Mouse (Mus musculus) frontal cortex, postnatal 36 days (tissue): ENCODE results near the gene Ddx17.

Experiments used
- DNase-seq, 2 experiments: peaks; one replicate each; pipeline ENCODE4 v3.0.0; 2022; ENCODE audit warnings: low spot score in 2 of 2

Ddx17 gene

DNA sequence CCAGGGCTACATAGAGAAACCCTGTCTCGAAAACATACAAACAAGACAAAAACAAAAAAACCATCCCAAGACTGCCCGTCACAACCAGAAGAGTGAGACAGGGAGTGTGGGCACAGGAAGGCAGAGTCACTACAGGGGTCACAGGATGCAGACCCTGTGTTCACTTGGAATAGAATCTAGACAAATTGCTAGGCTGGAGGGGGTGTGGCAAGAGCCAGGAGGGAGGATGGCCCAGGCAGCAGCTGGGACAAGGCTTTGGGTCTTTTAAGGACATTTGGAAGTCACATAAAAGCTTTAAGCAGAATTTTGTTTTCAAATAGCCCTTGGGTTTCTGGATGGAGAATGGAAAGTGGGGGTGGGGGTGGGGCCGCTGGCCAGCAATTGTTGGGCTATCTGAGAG, 28.0 kb downstream of the Ddx17 start:
- DNase-seq = no peak

DNA sequence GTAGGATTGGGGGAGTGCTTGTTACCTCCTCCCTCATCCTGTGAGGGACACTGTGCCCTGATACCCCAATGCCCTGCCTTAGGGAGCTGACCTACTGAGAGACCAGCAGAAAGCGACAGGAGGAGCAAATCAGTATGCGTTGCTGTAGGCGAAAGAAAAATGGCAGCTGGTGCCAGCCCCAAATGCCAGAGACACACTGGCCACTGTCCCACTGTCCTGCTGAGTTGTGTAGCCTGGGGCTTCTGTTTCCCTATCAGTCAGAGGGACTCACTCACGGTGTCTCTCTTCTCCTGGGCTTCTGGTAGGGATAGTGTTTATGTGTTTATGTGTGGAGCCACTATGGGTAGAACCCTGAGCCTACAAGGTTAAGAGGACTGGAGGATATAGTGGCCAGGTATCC, 28.8 kb downstream of the Ddx17 start:
- no peak for DNase-seq

DNA sequence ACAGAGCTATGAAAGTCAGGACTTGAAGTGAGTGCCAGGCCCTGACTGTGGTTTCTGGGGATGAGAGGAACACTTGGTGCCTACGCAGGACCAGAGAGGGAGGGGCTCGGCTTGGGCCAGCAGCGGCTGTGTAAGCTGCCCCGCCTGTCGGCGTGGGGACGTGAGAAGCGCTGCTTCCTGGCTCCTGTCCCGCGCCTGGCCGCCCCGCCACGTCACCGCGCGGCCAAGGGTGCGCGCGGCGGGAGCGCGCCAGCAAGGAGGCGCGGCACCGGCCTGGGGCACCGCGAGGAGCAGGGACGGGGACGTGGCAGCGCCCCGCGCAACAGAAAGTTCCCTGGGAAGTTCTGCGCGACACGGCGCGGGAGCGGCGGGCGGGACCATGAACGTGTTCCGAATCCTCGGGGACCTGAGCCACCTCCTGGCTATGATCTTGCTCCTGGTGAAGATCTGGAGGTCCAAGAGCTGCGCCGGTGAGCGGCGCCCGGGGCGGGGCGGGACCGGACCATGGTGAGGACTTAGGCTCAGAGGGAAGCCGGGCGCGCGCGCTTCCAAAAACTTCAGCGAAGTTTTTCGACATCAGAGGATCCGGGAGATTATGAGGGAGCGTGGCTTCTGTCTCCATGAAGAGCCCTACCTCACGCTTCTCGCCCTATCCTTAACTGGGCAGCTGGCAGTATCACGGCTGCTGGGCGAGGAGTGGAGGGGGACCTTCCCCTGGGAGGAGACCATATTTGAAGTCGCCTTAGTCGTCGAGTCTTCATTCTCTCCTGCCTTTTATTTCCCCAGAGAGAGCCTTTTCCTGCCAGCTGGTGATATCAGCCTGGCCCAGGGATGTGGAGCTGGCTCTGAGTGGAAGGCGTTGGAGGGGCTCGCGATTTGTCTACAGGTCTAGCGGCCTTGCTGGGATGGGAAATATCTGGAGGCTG, 30.1 kb downstream of the Ddx17 start, which contains the start of gene Kdelr3:
Gene Kdelr3, plus strand, starts transcription at position 241 of the 926 bp plus-strand sequence.
- no peak for DNase-seq

DNA sequence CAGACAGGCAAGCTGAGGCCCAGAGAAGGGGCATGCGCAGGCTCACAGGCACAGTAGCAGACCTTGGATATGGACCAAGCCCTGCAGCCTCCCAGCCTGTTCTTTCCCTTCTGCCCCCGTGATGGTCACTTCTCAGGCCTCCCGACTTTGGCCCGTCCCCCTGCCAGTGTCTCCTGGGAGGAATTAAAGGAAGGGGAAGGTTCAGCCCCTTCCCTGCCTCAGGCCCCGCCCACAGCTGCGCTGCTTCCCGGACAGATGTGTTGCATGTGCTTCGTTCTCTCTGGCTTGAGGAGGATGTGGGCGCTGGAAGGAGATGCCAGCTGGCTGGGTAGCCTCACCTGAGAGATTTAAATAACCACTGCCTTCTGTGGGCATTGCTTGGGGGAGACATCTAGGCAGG, 32.6 kb downstream of the Ddx17 start:
- no peak for DNase-seq

DNA sequence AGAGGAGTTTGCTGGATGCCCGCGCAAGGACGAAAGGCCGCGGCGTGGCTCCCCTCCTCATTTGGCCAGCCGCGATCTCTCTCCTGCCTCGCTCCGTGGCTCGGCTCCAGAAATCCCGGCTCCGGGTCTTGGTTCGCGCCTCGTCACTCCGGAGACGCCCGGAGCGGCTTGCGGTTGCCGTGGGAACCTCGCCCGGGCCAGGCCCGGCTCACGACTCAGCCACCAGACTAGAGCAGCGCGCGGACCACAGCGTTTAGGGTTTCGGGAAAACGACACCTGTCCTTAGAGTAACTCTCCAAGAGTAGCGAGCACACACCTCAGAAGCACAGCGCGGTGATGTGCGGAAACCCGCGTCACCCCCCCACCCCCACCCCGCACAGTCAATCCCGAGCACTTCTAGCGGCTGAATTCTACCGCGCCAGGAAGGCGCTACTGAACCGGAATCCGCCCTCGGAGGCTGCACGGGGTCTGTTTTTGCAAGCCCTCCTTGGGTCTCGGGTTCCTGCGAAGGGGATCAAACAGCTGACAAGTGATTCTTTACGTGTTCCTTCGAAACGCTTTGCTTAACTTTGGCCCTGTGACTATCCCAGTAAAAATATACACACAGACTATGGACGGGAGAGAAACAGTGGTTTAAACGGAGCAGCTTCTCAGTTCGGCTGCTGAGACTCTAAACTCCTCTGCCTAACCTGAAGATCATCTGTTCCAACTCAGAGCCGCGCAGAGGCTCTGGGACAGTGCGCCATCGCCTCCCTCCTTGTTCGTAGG, 34.8 kb downstream of the Ddx17 start:
- peak; percentile 77 to 90 for DNase-seq

DNA sequence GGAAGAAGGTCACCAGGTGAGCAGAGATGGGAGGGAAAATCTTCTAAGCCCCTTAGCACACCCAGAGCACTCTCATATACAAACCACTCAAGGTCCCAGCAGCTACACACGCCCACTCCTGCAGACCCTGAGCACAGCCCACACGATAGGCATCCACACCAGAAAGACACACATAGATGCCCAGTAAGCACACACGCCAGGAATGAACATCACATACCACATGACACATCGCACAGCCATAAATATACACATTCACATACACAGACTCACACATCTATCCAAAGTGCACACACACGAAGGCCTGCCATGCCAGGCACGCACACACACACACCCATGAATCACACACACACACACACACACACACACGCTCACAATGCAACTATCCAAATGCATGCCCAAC, 36.1 kb downstream of the Ddx17 start:
- no peak for DNase-seq

DNA sequence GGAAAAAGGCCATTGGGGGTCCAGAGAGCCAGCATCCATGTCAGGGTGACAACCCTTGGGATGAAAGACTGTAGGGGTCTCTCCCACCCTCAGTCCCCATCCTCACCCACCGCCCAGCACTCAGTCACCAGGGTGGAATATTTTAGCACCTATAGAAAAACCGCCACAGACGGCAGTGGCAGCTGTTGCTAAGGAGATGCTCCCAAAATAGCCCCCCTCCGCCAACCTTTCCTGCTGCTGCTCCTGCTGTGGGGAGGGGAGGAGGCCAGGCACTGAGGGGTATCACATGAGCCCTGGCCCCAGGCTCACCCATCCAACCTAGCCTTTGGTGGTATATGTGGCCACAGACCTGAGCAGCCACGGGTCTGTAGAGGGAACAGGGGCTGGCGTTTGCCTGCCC, 36.5 kb downstream of the Ddx17 start:
- DNase-seq = peak; percentile 69 to 82

DNA sequence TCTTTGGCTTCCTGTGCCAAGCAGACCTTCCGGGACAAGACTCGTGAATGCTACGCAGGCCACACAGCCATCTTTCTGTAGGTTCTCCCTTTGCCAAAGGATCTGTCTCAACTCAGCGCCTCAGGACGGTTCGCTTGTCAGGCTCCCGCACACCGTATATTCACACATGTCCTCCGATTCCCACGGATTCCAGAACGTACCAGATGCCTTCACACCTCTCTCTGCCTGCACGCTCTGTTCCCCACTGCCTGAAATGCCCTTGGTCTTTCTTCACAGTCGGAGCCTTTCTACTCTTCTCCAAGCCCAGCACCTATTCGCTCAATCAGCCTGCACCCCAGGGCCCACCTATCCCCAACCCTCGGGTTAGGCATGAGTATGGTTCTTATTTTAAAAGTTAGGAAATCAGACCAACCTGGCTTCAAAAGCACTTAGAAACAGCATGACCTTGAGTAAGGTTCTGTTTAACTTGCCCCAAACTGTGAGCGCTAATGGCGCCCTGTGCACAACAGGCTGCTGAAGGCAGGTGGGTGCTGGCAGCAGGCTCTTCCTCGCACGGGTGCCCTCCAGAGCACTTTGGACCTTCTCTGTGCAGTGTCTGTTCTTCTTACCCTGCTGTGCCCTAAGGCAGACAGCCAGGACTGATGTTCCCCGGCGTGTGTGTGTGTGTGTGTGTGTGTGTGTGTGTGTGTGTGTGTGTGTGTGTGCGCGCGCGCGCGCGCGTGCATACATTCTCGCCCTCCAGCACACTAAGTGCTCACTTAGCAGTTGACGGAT, 39.3 kb downstream of the Ddx17 start:
- DNase-seq = peak; percentile 49 to 69

DNA sequence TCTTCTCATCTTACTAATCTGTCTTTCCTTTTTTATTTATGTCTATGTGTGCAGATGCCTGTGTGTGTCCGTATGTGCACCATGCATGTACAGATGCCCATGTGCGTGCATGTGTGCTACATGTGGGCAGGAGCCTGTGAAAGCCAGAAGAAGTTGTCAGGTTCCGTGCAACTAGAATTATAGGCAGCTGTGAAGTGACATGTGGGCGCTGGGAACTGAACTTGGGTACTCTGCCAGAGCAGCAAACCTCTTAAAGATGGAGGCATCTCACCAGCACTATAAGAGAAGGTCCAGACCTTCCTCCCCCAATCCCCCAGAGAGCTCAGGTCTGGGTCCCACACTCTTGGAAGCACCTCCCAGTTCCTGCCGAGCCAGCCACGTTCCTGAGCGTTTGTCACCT, 40.1 kb downstream of the Ddx17 start:
- no peak for DNase-seq

DNA sequence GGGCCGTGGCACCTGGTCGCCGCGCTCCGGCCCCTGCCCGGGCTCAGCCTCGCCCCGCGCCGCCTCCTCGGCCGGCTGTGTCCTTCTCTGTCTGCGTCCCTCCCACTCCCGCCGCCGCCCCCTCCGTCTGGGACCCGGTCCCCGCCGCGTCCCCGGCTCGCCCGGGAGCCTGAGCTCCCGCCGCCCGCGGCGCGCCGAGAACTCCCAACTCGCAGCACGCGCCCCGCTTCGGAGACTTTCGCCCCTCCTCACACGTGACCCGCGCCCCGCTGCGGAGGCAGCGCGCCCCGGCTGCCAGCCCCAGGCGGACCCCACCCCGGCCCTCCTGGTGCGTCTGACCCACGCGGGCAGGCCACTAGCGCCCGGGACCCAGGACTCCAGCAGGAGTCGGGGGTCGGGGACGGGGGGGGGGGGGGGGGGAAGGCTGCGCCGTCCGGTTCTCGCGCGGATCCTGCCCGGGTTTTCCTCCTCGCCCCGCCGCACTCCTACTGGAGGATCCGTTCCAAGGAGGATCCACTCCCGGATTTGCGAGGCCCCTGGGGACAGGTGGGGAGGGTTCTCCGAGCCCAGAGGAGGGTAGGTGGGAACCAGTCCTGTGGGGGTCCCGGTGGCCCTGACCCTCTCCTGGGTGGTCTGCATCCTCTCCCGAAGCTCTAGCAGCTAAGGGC, 40.8 kb downstream of the Ddx17 start:
- peak; percentile 72 to 78 for DNase-seq

DNA sequence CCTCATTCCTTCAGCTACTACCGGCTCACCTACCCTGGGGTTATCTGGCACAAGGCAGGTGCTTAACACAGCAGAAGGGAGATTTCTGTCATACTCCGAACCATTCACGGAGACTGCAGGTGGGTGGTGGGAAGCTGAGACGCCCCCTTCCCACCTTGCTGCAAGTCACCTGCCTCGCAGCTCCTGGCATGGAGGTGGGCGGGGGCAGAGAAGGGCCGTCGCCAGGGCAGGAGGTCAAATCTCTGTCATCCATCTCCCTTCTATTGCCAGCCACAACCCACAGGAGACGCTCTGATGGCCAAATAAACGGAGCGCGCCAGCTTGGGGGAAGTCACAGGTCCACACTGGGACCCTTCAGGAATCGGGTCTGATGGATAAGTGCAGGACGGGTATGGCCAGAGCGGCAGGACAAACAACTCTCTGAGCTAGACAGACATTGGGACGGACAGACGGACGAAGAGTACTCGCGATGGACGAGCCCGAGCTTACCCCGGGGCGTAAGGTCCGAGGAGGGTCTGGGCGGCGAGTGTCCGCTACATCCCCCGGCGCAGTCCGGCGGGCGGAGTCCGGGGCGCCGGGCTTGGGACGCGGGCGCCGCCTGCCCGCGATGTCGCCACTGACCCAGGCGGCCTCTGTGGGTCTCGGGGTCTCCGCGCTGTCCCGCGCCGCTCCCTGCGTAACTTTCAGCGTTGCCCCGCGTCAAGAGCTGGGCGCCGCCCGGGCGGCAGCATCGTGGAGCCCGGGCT, 41.7 kb downstream of the Ddx17 start, which contains the start of gene Kcnj4:
Gene Kcnj4, minus strand, starts transcription at position 535 of the 746 bp plus-strand sequence.
- DNase-seq = no peak

DNA sequence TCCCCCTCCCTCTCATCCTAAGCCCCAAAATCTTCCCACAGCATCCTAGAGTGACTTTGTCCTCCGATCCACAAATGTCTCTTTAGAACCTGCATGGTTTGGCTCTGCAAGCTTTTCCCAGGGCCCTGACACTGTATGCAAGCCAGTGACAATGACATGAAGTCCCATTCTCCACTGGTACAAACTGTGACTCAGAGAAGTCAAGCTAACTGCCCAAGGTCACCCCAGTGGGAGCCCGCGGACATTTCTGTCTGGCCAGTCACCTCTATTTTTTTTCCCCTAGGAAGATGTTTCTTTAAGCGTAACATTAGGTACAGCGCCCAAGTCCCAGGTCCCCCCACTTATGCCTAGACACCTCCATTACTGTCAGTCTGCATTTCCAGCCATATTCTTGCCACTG, 43.1 kb downstream of the Ddx17 start:
- DNase-seq = no peak

DNA sequence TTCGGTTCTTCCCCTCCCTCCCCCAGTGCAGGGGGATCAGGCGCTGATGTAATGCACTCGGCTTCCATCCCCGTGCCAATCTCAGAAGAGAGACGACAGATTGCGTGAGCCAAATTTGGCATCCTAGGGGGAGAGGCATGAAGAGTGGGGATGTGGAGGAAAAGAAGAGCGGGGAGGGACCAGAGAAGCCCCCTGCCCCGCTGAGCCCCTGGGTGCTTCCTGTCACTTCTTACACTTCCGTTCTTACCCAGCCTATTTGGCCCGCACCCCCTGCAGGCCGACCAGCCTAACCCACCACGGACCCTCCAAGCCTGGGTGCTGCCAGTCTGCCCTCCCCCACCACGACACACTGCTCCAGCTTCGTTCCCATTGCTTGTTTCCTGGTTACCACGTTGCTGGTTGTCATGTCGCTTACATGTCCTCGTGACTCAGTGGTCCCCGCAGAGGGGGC, 43.6 kb downstream of the Ddx17 start:
- DNase-seq = peak; percentile 73 to 80

DNA sequence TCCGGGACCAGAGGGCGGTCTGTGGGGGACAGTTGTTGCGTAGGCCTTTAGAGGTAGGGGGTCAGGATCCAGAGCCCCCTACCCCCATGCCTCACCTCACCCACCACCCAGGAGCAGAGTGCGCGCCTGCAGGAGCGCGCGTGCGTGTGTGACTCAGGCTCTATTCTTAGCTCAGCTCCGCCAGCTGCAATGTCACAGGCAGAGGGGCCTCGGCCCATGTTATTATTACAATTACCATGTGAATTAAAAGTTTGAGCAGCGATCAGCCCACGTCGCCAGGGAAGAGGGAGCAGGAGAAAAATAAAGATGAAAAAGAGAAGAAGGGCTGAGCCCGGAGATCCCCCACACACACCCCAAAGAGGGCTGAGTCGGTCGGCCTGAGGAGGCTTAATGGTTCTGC, 46.4 kb downstream of the Ddx17 start:
- DNase-seq = no peak

DNA sequence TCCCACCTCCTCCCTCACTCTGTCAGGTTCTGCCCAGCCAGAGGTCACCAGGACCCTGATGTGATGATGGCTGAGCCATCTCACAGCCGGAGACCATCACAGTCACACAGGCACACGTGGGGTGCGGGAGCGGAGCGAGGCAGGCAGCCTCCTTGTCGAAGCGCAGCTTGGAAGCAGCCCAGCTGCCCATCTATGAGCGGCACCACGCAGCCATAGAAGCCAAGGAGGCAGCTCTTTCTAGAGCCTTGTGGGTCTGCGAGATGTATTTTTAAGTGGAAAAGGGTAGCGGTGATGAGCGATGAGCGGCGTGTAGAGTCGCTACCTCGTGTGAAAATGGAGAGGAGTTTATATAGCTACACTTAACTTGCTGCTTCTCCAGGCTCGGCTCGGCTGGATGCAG, 53.0 kb downstream of the Ddx17 start:
- DNase-seq = peak in 1 of 2 experiments; percentile 75

DNA sequence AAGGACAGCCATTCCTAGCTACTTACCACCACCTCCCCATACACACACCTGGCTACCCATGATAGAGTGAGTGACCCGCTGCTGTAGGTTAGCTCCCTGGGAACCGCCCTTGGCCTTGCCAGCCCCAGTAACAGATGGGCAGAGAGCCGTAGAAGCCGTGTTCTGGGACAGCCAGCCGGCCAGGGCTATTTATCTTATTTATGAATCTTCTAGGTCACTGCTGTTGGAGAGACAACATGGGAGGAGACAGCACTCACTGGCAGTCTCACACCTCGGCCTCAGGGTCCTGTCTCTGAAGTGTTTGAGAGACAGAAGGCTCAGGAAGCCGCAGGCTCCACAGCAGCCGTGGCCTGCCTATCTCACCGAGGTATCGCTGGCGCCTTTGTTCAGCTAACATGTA, 57.1 kb downstream of the Ddx17 start:
- no peak for DNase-seq

DNA sequence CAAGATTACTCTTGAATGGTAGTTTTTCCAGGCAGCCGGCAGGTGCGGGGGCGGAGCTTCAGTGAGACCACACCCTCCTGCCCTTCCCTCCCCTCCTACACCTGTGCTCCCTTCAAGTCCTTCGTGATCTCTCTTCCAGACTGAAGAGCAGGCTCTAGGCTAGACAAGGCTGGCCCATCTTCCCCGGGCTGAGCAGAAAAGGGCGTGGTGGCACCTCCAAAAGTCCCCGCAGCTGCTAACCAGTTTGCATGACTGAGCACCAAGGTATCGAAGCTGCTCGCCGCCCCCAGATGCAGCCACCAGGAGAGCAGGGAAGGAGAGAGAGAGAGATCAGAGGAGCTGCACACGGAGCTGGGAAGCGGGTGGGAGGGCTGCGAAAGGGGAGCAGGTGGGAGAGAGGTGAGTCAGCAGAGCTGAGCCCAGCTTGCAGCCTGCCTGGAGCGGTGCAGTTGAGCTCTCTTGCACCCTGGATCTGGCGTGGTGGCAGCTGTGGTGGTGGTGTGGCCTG, 65.3 kb downstream of the Ddx17 start:
- peak; percentile 72 to 73 for DNase-seq
